Mouse (Mus musculus) right cerebral cortex, adult 2 months (tissue): ENCODE measurements around the gene Wdr89.

ENCODE experiments used
- DNase-seq, 2 experiments: peaks; one replicate each; pipeline ENCODE4 v3.0.0; 2021 to 2022; ENCODE audit warnings: low spot score in 2 of 2

The Wdr89 gene

GRCm38 (mm10) chr12:75668916-75669257 is 450 bp downstream of the Wdr89 start:
- no peak for DNase-seq

GRCm38 (mm10) chr12:75668221-75668620 is 1.1 kb downstream of the Wdr89 start:
- DNase-seq: no peak

DNA sequence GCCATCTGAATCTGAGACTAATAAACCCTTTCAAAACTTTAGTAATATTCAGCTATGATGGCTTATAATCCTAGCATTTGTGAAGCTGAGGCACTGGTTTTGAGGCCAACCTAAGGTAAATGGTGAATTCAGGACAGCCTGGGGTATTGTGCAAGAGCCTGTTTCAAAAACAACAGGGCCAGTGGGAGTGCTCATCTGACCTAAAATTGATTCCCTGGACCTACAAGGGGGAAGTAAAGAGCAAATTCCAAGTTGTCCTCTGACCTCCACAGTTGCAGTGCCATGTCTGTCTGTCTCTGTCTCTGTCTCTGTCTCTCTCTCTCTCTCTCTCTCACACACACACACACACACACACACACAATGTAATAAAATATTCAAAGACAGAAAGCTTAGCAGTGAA is 2.4 kb downstream of the Wdr89 start:
- no peak for DNase-seq

DNA sequence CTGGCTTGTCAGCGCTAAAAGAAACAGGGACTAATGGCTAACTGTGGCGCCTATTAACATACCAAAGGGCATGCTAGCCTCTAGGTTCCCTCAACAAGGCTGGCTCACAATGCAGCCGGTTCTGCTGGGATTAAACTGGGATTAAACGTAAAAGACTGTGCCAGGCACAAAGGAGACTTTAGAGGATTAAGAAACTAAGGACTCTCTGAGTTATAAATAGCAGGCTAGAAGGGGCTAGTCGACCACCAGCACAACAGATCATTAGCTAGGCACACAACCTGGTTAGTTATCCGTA is 4.9 kb downstream of the Wdr89 start:
- DNase-seq: no peak

GRCm38 (mm10) chr12:75663646-75664515 is 5.5 kb downstream of the Wdr89 start:
- no peak for DNase-seq

DNA sequence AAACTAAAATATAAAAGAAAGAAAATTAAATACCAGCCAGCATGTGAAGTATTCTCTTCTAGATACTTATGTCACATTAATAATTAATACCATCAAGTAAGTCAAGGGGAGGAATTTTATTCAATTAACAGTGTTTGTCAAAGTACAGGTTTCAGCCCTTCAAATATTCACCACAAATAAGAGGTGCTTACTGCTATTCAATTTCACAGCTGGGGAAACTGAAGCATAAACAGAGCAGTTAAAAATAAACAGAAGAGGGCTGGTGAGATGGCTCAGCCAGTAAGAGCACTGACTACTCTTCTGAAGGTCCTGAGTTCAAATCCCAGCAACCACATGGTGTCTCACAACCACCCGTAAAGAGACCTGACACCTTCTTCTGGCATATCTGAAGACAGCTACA is 7.0 kb downstream of the Wdr89 start:
- DNase-seq: no peak

DNA sequence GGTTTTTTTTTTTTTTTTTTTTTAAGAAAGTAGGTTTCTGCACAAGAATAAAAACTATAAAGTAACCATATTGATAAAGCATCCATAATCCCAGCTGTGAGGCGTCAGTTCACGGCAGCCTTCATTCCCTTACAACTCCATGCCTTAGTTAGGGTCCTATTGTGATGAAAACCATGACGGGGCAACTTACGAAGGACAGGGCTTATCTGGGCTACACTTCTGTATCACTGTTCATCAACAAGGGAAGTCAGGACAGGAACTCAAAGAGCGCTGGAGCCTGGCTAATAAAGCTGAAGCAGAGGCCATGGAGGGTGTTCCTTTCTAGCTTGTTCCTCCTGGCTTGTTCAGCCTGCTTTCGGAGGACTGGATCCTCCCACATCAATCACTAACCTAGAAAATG is 10.9 kb downstream of the Wdr89 start:
- no peak for DNase-seq

DNA sequence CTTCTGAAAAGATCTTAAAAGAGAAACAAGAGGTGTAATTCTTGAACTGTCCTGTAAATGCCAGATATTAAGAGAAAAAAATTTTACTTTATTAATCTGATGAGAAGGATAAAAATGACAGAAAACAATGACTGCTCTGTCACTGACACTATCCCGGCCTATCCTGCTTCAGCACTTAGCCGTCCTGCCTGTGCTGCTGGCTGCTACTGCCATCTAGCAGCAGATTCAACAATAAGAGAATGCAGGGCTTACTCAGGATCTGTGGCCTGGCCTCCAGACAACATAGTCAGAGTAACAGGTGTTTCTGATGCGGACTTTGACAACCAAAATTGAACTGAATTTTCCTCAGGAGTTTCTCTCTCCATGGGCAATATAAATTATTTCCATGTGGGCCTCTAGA is 12.8 kb downstream of the Wdr89 start:
- DNase-seq: peak; percentile 42

DNA sequence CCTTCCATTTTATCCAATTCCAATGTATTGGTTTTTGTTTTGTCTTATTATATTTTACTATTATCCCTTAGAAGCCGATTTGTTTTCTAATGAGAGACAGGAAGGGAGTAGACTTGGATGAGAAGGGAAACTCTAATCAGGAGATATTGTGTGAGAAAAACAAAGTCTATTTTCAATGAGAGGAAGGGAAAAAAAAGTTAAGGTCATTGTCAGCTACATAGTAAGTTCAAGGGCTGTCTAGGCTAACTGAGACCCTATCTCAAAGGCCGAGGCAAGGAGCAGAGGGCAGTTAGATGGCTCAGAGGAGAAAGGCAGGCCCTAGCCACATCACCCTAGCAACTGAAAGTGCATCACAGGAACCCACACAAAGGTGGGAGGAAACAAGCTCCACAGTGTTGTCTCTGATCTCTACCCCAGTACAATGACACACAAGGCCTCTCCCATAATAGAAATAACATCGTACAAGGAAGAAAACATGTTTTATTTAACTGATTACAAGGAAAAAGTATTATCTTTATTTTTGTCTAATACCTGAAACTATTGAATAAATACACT is 15.0 kb downstream of the Wdr89 start:
- DNase-seq: no peak

DNA sequence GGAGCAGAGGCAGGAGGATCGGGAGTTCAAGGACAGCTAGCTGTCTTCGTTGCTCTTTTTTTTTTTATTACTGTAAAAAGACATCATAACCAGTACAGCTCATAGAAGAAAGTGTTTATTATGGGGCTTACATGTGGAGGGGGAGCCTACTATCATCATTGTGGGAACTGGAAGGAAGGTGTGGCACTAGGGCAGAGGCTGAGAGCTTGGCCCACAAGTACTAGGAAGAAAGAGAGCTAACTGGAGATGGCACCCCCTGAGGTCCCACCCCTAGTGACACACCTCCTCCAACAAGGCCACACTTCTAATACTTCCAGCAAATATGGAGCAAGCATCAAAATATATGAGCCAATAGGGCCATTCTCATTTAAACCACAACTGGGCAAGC is 19.6 kb downstream of the Wdr89 start:
- DNase-seq: no peak

GRCm38 (mm10) chr12:75649058-75649705 is 20.2 kb downstream of the Wdr89 start:
- DNase-seq: peak; percentile 28 to 39

DNA sequence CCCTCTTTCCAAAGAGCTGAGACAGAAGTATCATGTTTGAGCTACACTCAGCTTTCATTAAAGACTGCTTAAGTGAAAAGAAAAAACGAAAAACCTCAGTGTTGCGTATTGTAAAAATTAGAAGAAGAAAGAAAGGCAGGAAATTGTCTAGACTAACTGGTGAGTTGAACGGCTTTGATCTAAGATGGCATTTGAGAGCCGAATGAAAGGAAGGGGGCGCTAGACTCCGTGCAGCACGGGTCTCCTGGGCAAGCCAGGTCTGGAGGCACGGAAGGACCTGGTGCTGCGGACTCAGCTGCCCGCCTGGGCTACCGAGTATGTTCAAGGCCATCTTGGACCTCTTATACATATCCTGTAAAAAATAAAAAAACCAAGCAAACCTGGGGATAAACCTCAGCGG is 21.1 kb downstream of the Wdr89 start:
- DNase-seq: no peak

DNA sequence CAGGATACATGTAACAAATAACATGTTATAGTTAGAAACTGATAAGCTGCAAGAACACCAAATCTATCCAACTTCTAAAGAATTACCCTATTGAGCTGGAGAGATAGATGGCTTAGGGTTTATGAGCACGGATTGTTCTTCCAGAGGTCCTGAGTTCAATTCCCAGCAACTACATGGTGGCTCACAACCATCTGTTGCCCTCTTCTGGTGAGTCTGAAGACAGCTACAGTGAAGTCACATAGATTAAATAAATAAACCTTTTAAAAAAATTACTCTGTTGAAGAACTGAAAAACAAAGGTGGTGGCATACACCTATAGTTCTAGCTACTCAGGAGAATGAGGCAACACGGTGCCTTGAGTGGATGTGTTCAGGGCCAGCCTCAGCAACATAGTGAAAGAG is 21.7 kb downstream of the Wdr89 start:
- DNase-seq: no peak

GRCm38 (mm10) chr12:75645780-75646179 is 23.6 kb downstream of the Wdr89 start:
- no peak for DNase-seq

GRCm38 (mm10) chr12:75641726-75642125 is 27.6 kb downstream of the Wdr89 start:
- DNase-seq: no peak

GRCm38 (mm10) chr12:75638345-75638744 is 31.0 kb downstream of the Wdr89 start:
- DNase-seq: no peak

- DNase-seq: no peak
Measured at GRCm38 (mm10) chr12:75637103-75637502, 32.2 kb downstream of the Wdr89 start.

DNA sequence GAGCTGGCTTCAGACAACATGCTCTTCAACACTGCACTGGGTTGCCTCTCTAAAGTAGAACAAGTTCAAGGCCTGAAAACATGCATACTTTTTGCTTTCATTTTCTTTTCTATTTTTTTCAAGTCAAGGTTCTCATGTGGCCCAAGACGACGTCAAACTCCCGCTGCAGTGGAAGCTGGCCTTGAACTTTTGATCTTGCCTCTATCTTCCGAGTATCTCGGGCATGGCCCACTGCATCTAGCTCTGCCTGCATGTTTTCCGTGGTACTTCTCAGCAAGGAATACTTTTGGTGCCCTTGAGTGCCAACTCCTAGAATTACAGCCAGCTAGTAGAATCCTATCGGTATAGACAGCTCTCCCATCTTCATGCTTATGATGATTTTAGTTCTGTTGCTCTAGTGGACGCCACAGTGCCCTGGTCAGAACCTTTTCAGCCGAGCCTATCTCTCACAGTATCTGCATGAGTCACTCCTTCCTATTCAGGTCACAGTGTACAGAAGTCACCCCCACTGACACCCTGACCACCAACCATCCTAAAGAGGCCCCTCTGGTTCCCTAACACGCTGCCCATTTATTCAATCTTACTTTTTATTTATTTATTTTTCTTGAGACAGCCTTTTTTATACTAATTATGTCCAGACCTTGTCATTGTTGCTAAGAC is 33.4 kb downstream of the Wdr89 start:
- DNase-seq: no peak

DNA sequence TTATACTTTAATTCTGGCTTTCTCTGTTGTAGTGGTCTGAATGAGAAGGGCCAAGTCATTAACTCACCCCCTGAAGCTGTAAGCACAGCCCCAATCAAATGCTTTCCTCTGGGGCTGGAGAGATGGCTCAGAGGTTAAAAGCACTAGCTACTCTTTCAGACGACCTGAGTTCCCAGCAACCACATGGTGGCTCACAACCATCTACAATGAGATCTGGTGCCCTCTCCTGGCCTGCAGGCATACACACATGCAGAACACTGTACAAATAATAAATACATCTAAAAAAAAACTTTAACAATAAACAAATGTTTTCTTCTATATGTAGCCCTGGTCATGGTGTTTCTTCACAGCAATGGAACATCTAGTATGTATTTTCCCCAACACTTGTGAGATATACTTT is 39.7 kb downstream of the Wdr89 start:
- no peak for DNase-seq

- DNase-seq: no peak
Measured at GRCm38 (mm10) chr12:75623292-75623691, 46.0 kb downstream of the Wdr89 start.

GRCm38 (mm10) chr12:75622835-75623234 is 46.5 kb downstream of the Wdr89 start:
- no peak for DNase-seq

DNA sequence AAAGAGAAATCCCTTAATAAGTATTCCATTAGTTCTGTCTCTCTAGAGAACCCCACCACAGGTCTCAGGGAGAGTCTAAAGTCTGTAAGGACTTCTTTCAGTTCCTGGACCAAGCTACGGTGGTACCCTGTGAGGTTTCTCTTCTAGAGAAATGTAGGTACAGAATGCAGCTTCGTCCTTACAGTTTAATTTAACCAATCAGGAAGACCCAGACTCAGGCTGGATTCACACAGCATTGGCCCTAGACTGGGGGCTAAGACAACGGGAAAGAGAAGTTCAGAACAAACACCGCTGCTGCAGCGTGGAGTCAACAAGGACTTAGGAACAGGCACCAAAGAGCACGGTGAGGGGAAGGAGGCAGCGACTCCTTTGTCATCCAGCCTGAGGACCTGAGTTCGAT is 52.5 kb downstream of the Wdr89 start:
- DNase-seq: no peak
